Mouse (Mus musculus) MEL (cell line): ENCODE data around the gene Top3a. TPM values are rescaled to one million over a fixed set of nuclear protein-coding genes. Genes with fewer than 3 reads are reported as not detected.

Experiments used
- DNase-seq: peaks from one replicate; pipeline ENCODE4 v3.0.0; 2011; ENCODE audit warnings: low read depth, low spot score
- H3K27ac ChIP-seq: 2 replicates; pipeline ENCODE4 v1.5.1; 2012; ENCODE audit warnings: low read depth, mild to moderate bottlenecking, control low read depth, low read length, moderate library complexity; ENCODE audit not compliant: control insufficient read depth
- H3K27me3 ChIP-seq, 2 experiments: fragments of 150-350 bp in 1 of 2; sonication (generic) in 1 of 2; 2 replicates each; pipeline ENCODE4 v1.6.1; 2012; ENCODE audit warnings: low read length in 2 of 2, mild to moderate bottlenecking in 2 of 2, improper control_type of control experiment in 1 of 2, moderate library complexity in 1 of 2; ENCODE audit not compliant: insufficient read depth in 2 of 2, control insufficient read depth in 1 of 2
- H3K36me3 ChIP-seq, 2 experiments: 2 replicates each; pipeline ENCODE4 v1.6.1; 2012 to 2014; ENCODE audit warnings: low read length in 2 of 2, improper control_type of control experiment in 1 of 2, inconsistent platforms in 1 of 2, mild to moderate bottlenecking in 1 of 2; ENCODE audit not compliant: insufficient read depth in 2 of 2, control insufficient read depth in 1 of 2
- H3K4me1 ChIP-seq, 2 experiments: fragments of 150-350 bp in 1 of 2; sonication (generic) in 1 of 2; 2 replicates each; pipeline ENCODE4 v1.6.1; 2012; ENCODE audit warnings: low read length in 2 of 2, improper control_type of control experiment in 1 of 2, mild to moderate bottlenecking in 1 of 2; ENCODE audit not compliant: insufficient read depth in 2 of 2, control insufficient read depth in 1 of 2
- H3K4me3 ChIP-seq, 2 experiments: fragments of 150-350 bp in 1 of 2; sonication (generic) in 1 of 2; 2 replicates each; pipeline ENCODE4 v1.5.1; 2012; ENCODE audit warnings: low read depth in 2 of 2, low read length in 2 of 2, mild to moderate bottlenecking in 2 of 2, moderate library complexity in 2 of 2, control low read depth in 1 of 2, improper control_type of control experiment in 1 of 2; ENCODE audit not compliant: control insufficient read depth in 1 of 2, insufficient read depth in 1 of 2
- H3K79me2 ChIP-seq: 2 replicates; pipeline ENCODE4 v1.6.1; 2012; ENCODE audit warnings: mild to moderate bottlenecking, low read length, moderate library complexity; ENCODE audit not compliant: control insufficient read depth, poor library complexity, insufficient read depth
- H3K9ac ChIP-seq: 2 replicates; pipeline ENCODE4 v1.6.1; 2012; ENCODE audit warnings: low read depth, mild to moderate bottlenecking, control low read depth, low read length, moderate library complexity; ENCODE audit not compliant: control insufficient read depth, poor library complexity, severe bottlenecking
- H3K9me3 ChIP-seq: fragments of 150-350 bp; sonication (generic); replicated peaks from 2 replicates; pipeline ENCODE4 v1.6.1; 2012; ENCODE audit warnings: mild to moderate bottlenecking, low read length, improper control_type of control experiment, moderate library complexity; ENCODE audit not compliant: insufficient read depth
- BHLHE40 ChIP-seq: IDR thresholded peaks from 2 replicates; pipeline ENCODE4 v1.6.1; 2012; ENCODE audit warnings: low read depth, mild to moderate bottlenecking, inconsistent platforms, low read length, improper control_type of control experiment, borderline replicate concordance
- CHD1 ChIP-seq: IDR thresholded peaks from 2 replicates; pipeline ENCODE4 v1.6.1; 2012; ENCODE audit warnings: low read depth, mild to moderate bottlenecking, inconsistent platforms, low read length, improper control_type of control experiment
- CHD2 ChIP-seq: IDR thresholded peaks from 2 replicates; pipeline ENCODE4 v1.6.1; 2011; ENCODE audit warnings: low read length, improper control_type of control experiment
- CTCF ChIP-seq, 3 experiments: IDR thresholded peaks in 2 of 3; conservative IDR thresholded peaks in 1 of 3; 2 replicates each; pipeline ENCODE4 v1.5.1; 2011 to 2012; ENCODE audit warnings: low read length in 3 of 3, low read depth in 2 of 3, mild to moderate bottlenecking in 2 of 3, improper control_type of control experiment in 1 of 3, inconsistent platforms in 1 of 3, mixed read lengths in 1 of 3, moderate library complexity in 1 of 3; ENCODE audit not compliant: control insufficient read depth in 1 of 3, insufficient read depth in 1 of 3, poor library complexity in 1 of 3, severe bottlenecking in 1 of 3
- ELF1 ChIP-seq: IDR thresholded peaks from 2 replicates; pipeline ENCODE4 v1.6.1; 2014; ENCODE audit warnings: low read depth, mild to moderate bottlenecking, inconsistent platforms, low read length, improper control_type of control experiment, moderate library complexity
- EP300 ChIP-seq, 2 experiments: IDR thresholded peaks; 2 replicates each; pipeline ENCODE4 v1.6.1; 2011; ENCODE audit warnings: improper control_type of control experiment in 2 of 2, low read length in 2 of 2, low read depth in 1 of 2, mild to moderate bottlenecking in 1 of 2
- ETS1 ChIP-seq: IDR thresholded peaks from 2 replicates; pipeline ENCODE4 v1.6.1; 2012; ENCODE audit warnings: low read depth, mild to moderate bottlenecking, inconsistent platforms, low read length, improper control_type of control experiment, moderate library complexity
- GABPA ChIP-seq: IDR thresholded peaks from 2 replicates; pipeline ENCODE4 v1.6.1; 2012; ENCODE audit warnings: low read depth, mild to moderate bottlenecking, inconsistent platforms, low read length, improper control_type of control experiment, moderate library complexity
- GATA1 ChIP-seq: IDR thresholded peaks from 2 replicates; pipeline ENCODE4 v1.6.1; 2011; ENCODE audit warnings: low read depth, low read length, improper control_type of control experiment
- KAT2A ChIP-seq: conservative IDR thresholded peaks from 2 replicates; pipeline ENCODE4 v1.6.1; 2012; ENCODE audit warnings: low read depth, low read length, improper control_type of control experiment, inconsistent platforms
- MAX ChIP-seq: IDR thresholded peaks from 2 replicates; pipeline ENCODE4 v1.6.1; 2011; ENCODE audit warnings: low read length, improper control_type of control experiment
- MEF2A ChIP-seq: IDR thresholded peaks from 2 replicates; pipeline ENCODE4 v1.6.1; 2014; ENCODE audit warnings: low read depth, mild to moderate bottlenecking, inconsistent platforms, low read length, improper control_type of control experiment; ENCODE audit not compliant: poor library complexity, insufficient replicate concordance, severe bottlenecking; ENCODE audit errors: extremely low read depth
- MYB ChIP-seq: IDR thresholded peaks from 2 replicates; pipeline ENCODE4 v1.6.1; 2011; ENCODE audit warnings: mild to moderate bottlenecking, low read depth, low read length, improper control_type of control experiment
- MYC ChIP-seq: IDR thresholded peaks from 2 replicates; pipeline ENCODE4 v1.6.1; 2011; ENCODE audit warnings: low read depth, mild to moderate bottlenecking, low read length, improper control_type of control experiment, moderate library complexity
- NRF1 ChIP-seq: IDR thresholded peaks from 2 replicates; pipeline ENCODE4 v1.6.1; 2014; ENCODE audit warnings: low read depth, mild to moderate bottlenecking, inconsistent platforms, low read length, improper control_type of control experiment, moderate library complexity; ENCODE audit not compliant: poor library complexity, insufficient read depth, severe bottlenecking
- POLR2A ChIP-seq, 2 experiments: IDR thresholded peaks; 2 replicates each; pipeline ENCODE4 v1.6.1; 2011 to 2012; ENCODE audit warnings: low read length in 2 of 2, mild to moderate bottlenecking in 2 of 2, control low read depth in 1 of 2, improper control_type of control experiment in 1 of 2, low read depth in 1 of 2, moderate library complexity in 1 of 2; ENCODE audit not compliant: control insufficient read depth in 1 of 2, insufficient read depth in 1 of 2, poor library complexity in 1 of 2
- POLR2AphosphoS2 ChIP-seq: IDR thresholded peaks from 2 replicates; pipeline ENCODE4 v1.6.1; 2011; ENCODE audit warnings: low read length, improper control_type of control experiment
- RAD21 ChIP-seq: IDR thresholded peaks from 2 replicates; pipeline ENCODE4 v1.6.1; 2011; ENCODE audit warnings: mild to moderate bottlenecking, low read depth, low read length, improper control_type of control experiment
- TBP ChIP-seq: IDR thresholded peaks from 2 replicates; pipeline ENCODE4 v1.8.0; 2011; ENCODE audit warnings: low read depth, low read length, improper control_type of control experiment
- TCF12 ChIP-seq: IDR thresholded peaks from 2 replicates; pipeline ENCODE4 v1.6.1; 2014; ENCODE audit warnings: low read depth, mild to moderate bottlenecking, inconsistent platforms, low read length, improper control_type of control experiment, moderate library complexity
- USF2 ChIP-seq, 2 experiments: IDR thresholded peaks; 2 replicates each; pipeline ENCODE4 v1.6.1; 2011 to 2012; ENCODE audit warnings: improper control_type of control experiment in 2 of 2, low read length in 2 of 2, borderline replicate concordance in 1 of 2, inconsistent platforms in 1 of 2, low read depth in 1 of 2, mild to moderate bottlenecking in 1 of 2; ENCODE audit not compliant: insufficient read depth in 1 of 2
- ZKSCAN1 ChIP-seq: IDR thresholded peaks from 2 replicates; pipeline ENCODE4 v1.6.1; 2012; ENCODE audit warnings: low read depth, mild to moderate bottlenecking, inconsistent platforms, low read length, improper control_type of control experiment, moderate library complexity
- ZMIZ1 ChIP-seq: IDR thresholded peaks from 2 replicates; pipeline ENCODE4 v1.6.1; 2012; ENCODE audit warnings: low read depth, mild to moderate bottlenecking, inconsistent platforms, low read length, improper control_type of control experiment, moderate library complexity
- polyA plus RNA-seq, 2 experiments: library from polyadenylated mRNA; stranded (reverse) in 1 of 2; unstranded in 1 of 2; fragments of >175 nt in 1 of 2; fragments of >200 nt in 1 of 2; gene quantifications; 2 replicates each; pipeline versions ENCODE4 v1.2.1 to v1.2.4; 2012; ENCODE audit warnings: low replicate concordance in 2 of 2, low read depth in 1 of 2; ENCODE audit not compliant: insufficient read length in 2 of 2, insufficient read depth in 1 of 2, missing spikeins in 1 of 2
- total RNA-seq: library from RNA; depleted of rRNA; stranded (reverse); fragments of 300-350 nt; gene quantifications from 2 replicates; pipeline ENCODE4 v1.2.3, GENCODE M21; 2012

Gene Top3a
- total and polyA plus RNA-seq, 3 experiments: 17.7 to 18.4 TPM; not detected in 1

GRCm38 (mm10) chr11:60779673-60780189, 2.6 kb upstream of the Top3a start:
- H3K27me3 ChIP-seq: no peaks in the 10 kb centered on the region
- peak overlapping the region; percentile 20 for H3K9ac ChIP-seq
- TF ChIP-seq TCF12: no peak
- H3K27ac ChIP-seq: no peak overlapping the region
- H3K79me2 ChIP-seq: peaks cover 84% of the 10 kb centered on the region
- peaks cover 2 to 55% of the 10 kb centered on the region in 2 experiments; a peak in 2 of 4 replicates for H3K36me3 ChIP-seq
- H3K9me3 ChIP-seq: no peaks in the 10 kb centered on the region
- H3K4me3 ChIP-seq: peak overlapping the region; percentile 43 to 57
- DNase-seq: no peak
- peaks cover 2 to 52% of the 10 kb centered on the region in 2 experiments for H3K4me1 ChIP-seq

GRCm38 (mm10) chr11:60777801-60778370, 721 bp upstream of the Top3a start:
- peak overlapping the region; percentile 87 for H3K27ac ChIP-seq
- H3K9ac ChIP-seq: peak overlapping the region; percentile 77
- peak overlapping the region; percentile 73 to 82 for H3K4me3 ChIP-seq
- no peak for TF ChIP-seq RAD21
- no peak for TF ChIP-seq NRF1
- no peak for TF ChIP-seq ZKSCAN1
- TF ChIP-seq CTCF (IDR thresholded peaks at IDR 0.05 in 2 of 3, conservative IDR thresholded peaks at IDR 0.05 in 1 of 3; ENCODE audit: control insufficient read depth in 1 of 3, insufficient read depth in 1 of 3, low read depth in 2 of 3, low read length in 3 of 3, poor library complexity in 1 of 3, severe bottlenecking in 1 of 3): no peak
- TF ChIP-seq TBP: no peak
- TF ChIP-seq MYC: no peak
- no peak for TF ChIP-seq BHLHE40
- no peaks in the 10 kb centered on the region for H3K27me3 ChIP-seq
- H3K79me2 ChIP-seq: peaks cover 82% of the 10 kb centered on the region
- peaks cover 0 to 67% of the 10 kb centered on the region in 2 experiments; a peak in 2 of 4 replicates for H3K36me3 ChIP-seq
- no peak for DNase-seq
- no peaks in the 10 kb centered on the region for H3K9me3 ChIP-seq
- H3K4me1 ChIP-seq: peaks cover 2 to 60% of the 10 kb centered on the region in 2 experiments

DNA sequence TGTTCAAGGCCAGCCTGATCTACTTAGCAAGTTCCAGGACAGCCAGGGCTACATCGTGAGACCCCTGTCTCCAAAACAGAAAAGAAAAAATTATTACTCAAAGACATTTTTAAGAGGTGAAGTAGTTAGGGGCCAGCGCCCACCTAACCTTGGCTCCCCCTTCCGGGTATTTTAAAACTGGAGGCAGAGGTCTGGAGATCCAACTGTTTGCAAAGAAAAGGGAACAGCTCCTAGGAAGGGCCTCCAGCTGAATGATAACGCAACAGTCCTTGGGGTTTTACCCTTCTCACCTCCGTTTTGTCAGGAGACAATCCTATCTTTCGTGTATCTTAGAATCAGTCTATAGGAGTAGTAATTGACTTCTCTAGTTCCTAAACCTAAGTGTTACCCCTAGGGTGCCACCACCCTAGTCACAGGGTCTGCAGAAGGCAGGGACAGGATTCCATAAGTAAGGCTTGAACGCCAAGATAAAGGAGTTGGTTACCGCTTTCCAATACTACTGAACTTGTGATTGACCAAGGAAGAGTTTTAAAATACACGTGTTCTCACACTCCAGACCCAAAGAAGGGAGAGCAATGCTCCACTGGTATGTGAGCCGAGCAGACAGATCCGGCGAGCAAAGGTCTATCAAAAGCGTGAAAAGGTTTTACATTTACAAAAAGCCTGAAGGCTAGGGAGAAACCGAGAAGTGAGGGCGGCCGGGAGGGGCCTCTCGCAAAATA, 897 bp downstream of the Top3a start:
- Histone ChIP-seq H3K79me2 (peaks cover 79% of the 10 kb centered on the region), H3K36me3 (peaks cover 0 to 55% of the 10 kb centered on the region in 2 experiments; a peak in 2 of 4 replicates), H3K4me1 (peaks cover 2 to 50% of the 10 kb centered on the region in 2 experiments; a peak in 3 of 4 replicates), H3K9me3 (no peaks in the 10 kb centered on the region), H3K4me3 (peak overlapping the region; percentile 73 to 82), H3K27me3 (no peaks in the 10 kb centered on the region), H3K9ac (peak overlapping the region; percentile 77), H3K27ac (peak overlapping the region; percentile 87)
- DNase-seq: no peak
- peak; percentile 37; the same call in 1 of the 2 replicates for TF ChIP-seq GATA1
- peak; percentile 50; the same call in 1 of the 2 replicates for TF ChIP-seq MAX
- TF ChIP-seq USF2 (IDR thresholded peaks at IDR 0.05; ENCODE audit: borderline replicate concordance in 1 of 2, insufficient read depth in 1 of 2, low read depth in 1 of 2, low read length in 2 of 2): no peak
- TF ChIP-seq KAT2A: no peak
- TF ChIP-seq EP300 (IDR thresholded peaks at IDR 0.05; ENCODE audit: low read depth in 1 of 2, low read length in 2 of 2): peak in 1 of 2 experiments; percentile 21; a peak in 1 of 4 replicates
- no peak for TF ChIP-seq CHD2
- TF ChIP-seq ELF1: 0 out of 2 replicates have a peak, but pooled peaks have one; percentile 30
- no peak for TF ChIP-seq ZMIZ1
- TF ChIP-seq GABPA: no peak
- TF ChIP-seq ETS1: no peak
- TF ChIP-seq CHD1: 0 out of 2 replicates have a peak, but pooled peaks have one; percentile 6
- TF ChIP-seq POLR2A (IDR thresholded peaks at IDR 0.05; ENCODE audit: control insufficient read depth in 1 of 2, insufficient read depth in 1 of 2, low read depth in 1 of 2, low read length in 2 of 2, poor library complexity in 1 of 2): no peak
- no peak for TF ChIP-seq POLR2AphosphoS2
- TF ChIP-seq TBP: no peak
- no peak for TF ChIP-seq MEF2A
- TF ChIP-seq ZKSCAN1: 0 out of 2 replicates have a peak, but pooled peaks have one; percentile 28
- no peak for TF ChIP-seq MYB
